Mouse (Mus musculus): ENCODE results near the gene Ice2.

GRCm38 (mm10) chr9:69450636-69451035 is 52.9 kb downstream of the Ice2 start:
- TF ChIP-seq CTCF (IDR thresholded peaks at IDR 0.05; ENCODE audit: insufficient read depth, low read depth, low read length), result no peak
- TF ChIP-seq POLR2A (IDR thresholded peaks at IDR 0.05; ENCODE audit: insufficient read depth, low read depth, low read length), result no peak
